Mouse (Mus musculus): Measurements from ENCODE around the gene Zfp955b. TPM values are rescaled to one million over a fixed set of nuclear protein-coding genes. Genes with fewer than 3 reads are reported as not detected.
"Not testable (repeated sequence)": the region's sequence is repeated elsewhere in the genome, so short reads cannot be mapped to it uniquely, and the experiment has no call there.

Zfp955b gene
- 9.7 and 11.0 TPM in 2 replicates for polyA plus RNA-seq (2014; fragmentation: Nextera tagmentation; extraction: Ambion mirVana)

GRCm38 (mm10) chr17:33289039-33289875 is at the start of gene Zfp955b:
TSS of gene Zfp955b (plus strand) at chr17:33289544.
- H3K4me2 ChIP-seq (replicated peaks; ENCODE audit: low read depth, low read length); H3K4me3 ChIP-seq (ENCODE audit: low read depth, low read length); H3K27ac ChIP-seq (ENCODE audit: low read length): not testable (repeated sequence)

GRCm38 (mm10) chr17:33254530-33255318 is 34.6 kb upstream of the Zfp955b start, which contains the start of gene Zfp955a:
TSS of gene Zfp955a (minus strand) at chr17:33255145.
- H3K4me3 ChIP-seq (ENCODE audit: low read depth, low read length); H3K36me3 ChIP-seq (ENCODE audit: control insufficient read depth, insufficient read depth, low read length); H3K4me1 ChIP-seq (ENCODE audit: control insufficient read depth, insufficient read depth, low read length); H3K9ac ChIP-seq (replicated peaks; ENCODE audit: low read depth, low read length); H3K9me3 ChIP-seq (ENCODE audit: control insufficient read depth, low read depth, low read length); H3K27ac ChIP-seq (ENCODE audit: low read length); H3K27me3 ChIP-seq (ENCODE audit: control insufficient read depth, insufficient read depth, low read length): not testable (repeated sequence)
- WGBS = 36% methylated on average over 1 of the region's 34 CpGs
- peak; percentile 99 for ATAC-seq (ENCODE audit: insufficient number of reproducible peaks, insufficient read depth, low FRiP score, low read depth)
- peak within 1 kb of the TSS; percentile 7; the same call in 1 of the 2 replicates for H3K4me2 ChIP-seq (replicated peaks; ENCODE audit: low read depth, low read length)

More at GRCm38 (mm10) chr17:33289039-33289875, at the start of gene Zfp955b:
- WGBS = no CpG with 5 or more reads among the region's 25 CpGs
- H3K9ac ChIP-seq (replicated peaks; ENCODE audit: low read depth, low read length); H3K9me3 ChIP-seq (ENCODE audit: control insufficient read depth, low read depth, low read length); H3K27me3 ChIP-seq (ENCODE audit: control insufficient read depth, insufficient read depth, low read length); H3K36me3 ChIP-seq (ENCODE audit: control insufficient read depth, insufficient read depth, low read length); H3K4me1 ChIP-seq (ENCODE audit: control insufficient read depth, insufficient read depth, low read length): not testable (repeated sequence)
- ATAC-seq (ENCODE audit: insufficient number of reproducible peaks, insufficient read depth, low FRiP score, low read depth) = peak; percentile 99

- H3K27me3 ChIP-seq (ENCODE audit: control insufficient read depth, insufficient read depth, low read length); H3K9ac ChIP-seq (replicated peaks; ENCODE audit: low read depth, low read length); H3K4me1 ChIP-seq (ENCODE audit: control insufficient read depth, insufficient read depth, low read length); H3K27ac ChIP-seq (ENCODE audit: low read length); H3K4me3 ChIP-seq (ENCODE audit: low read depth, low read length); H3K4me2 ChIP-seq (replicated peaks; ENCODE audit: low read depth, low read length); H3K9me3 ChIP-seq (ENCODE audit: control insufficient read depth, low read depth, low read length); H3K36me3 ChIP-seq (ENCODE audit: control insufficient read depth, insufficient read depth, low read length); ATAC-seq (ENCODE audit: insufficient number of reproducible peaks, insufficient read depth, low FRiP score, low read depth): not testable (repeated sequence)
- no CpG with 5 or more reads among the region's 2 CpGs for WGBS
Measured at GRCm38 (mm10) chr17:33255319-33255657, 34.1 kb upstream of the Zfp955b start.

- ATAC-seq (ENCODE audit: insufficient number of reproducible peaks, insufficient read depth, low FRiP score, low read depth) = no peak
- no peak within 1 kb of the TSS for H3K4me3 ChIP-seq (ENCODE audit: low read depth, low read length)
- no peak within 1 kb of the TSS for H3K9ac ChIP-seq (replicated peaks; ENCODE audit: low read depth, low read length)
- H3K36me3 ChIP-seq (ENCODE audit: control insufficient read depth, insufficient read depth, low read length) = no peaks in the 10 kb centered on the region
- 68% methylated on average over 1 of the region's 1 CpGs for WGBS
- no peaks in the 10 kb centered on the region for H3K27me3 ChIP-seq (ENCODE audit: control insufficient read depth, insufficient read depth, low read length)
- H3K4me1 ChIP-seq (ENCODE audit: control insufficient read depth, insufficient read depth, low read length) = no peaks in the 10 kb centered on the region
- H3K27ac ChIP-seq (ENCODE audit: low read length) = no peak within 1 kb of the TSS
- no peak within 1 kb of the TSS for H3K4me2 ChIP-seq (replicated peaks; ENCODE audit: low read depth, low read length)
- no peaks in the 10 kb centered on the region for H3K9me3 ChIP-seq (ENCODE audit: control insufficient read depth, low read depth, low read length)
Measured at GRCm38 (mm10) chr17:33264376-33264775, 25.0 kb upstream of the Zfp955b start, which contains the start of gene Olfr63. TSS of gene Olfr63 (plus strand) at chr17:33264676.

GRCm38 (mm10) chr17:33268907-33269306 is 20.4 kb upstream of the Zfp955b start:
- WGBS = 87% methylated on average over 9 of the region's 9 CpGs
- no peak overlapping the region for H3K9ac ChIP-seq (replicated peaks; ENCODE audit: low read depth, low read length)
- H3K27me3 ChIP-seq (ENCODE audit: control insufficient read depth, insufficient read depth, low read length) = no peaks in the 10 kb centered on the region
- H3K4me3 ChIP-seq (ENCODE audit: low read depth, low read length) = no peak overlapping the region
- no peaks in the 10 kb centered on the region for H3K9me3 ChIP-seq (ENCODE audit: control insufficient read depth, low read depth, low read length)
- no peak overlapping the region for H3K27ac ChIP-seq (ENCODE audit: low read length)
- no peaks in the 10 kb centered on the region for H3K4me1 ChIP-seq (ENCODE audit: control insufficient read depth, insufficient read depth, low read length)
- H3K36me3 ChIP-seq (ENCODE audit: control insufficient read depth, insufficient read depth, low read length) = no peaks in the 10 kb centered on the region
- ATAC-seq (ENCODE audit: insufficient number of reproducible peaks, insufficient read depth, low FRiP score, low read depth) = no peak
- H3K4me2 ChIP-seq (replicated peaks; ENCODE audit: low read depth, low read length) = no peak overlapping the region

- WGBS = no CpG with 5 or more reads among the region's 9 CpGs
- H3K4me2 ChIP-seq (replicated peaks; ENCODE audit: low read depth, low read length); H3K27me3 ChIP-seq (ENCODE audit: control insufficient read depth, insufficient read depth, low read length); H3K27ac ChIP-seq (ENCODE audit: low read length); H3K4me3 ChIP-seq (ENCODE audit: low read depth, low read length); H3K9me3 ChIP-seq (ENCODE audit: control insufficient read depth, low read depth, low read length); H3K36me3 ChIP-seq (ENCODE audit: control insufficient read depth, insufficient read depth, low read length); H3K9ac ChIP-seq (replicated peaks; ENCODE audit: low read depth, low read length); H3K4me1 ChIP-seq (ENCODE audit: control insufficient read depth, insufficient read depth, low read length): not testable (repeated sequence)
- ATAC-seq (ENCODE audit: insufficient number of reproducible peaks, insufficient read depth, low FRiP score, low read depth) = peak; percentile 62; the same call in 1 of the 2 replicates
Measured at GRCm38 (mm10) chr17:33289876-33290149, 469 bp downstream of the Zfp955b start.

GRCm38 (mm10) chr17:33352981-33353380 is 63.6 kb downstream of the Zfp955b start:
- Histone ChIP-seq H3K27me3 (ENCODE audit: control insufficient read depth, insufficient read depth, low read length) (no peaks in the 10 kb centered on the region), H3K9me3 (ENCODE audit: control insufficient read depth, low read depth, low read length) (no peaks in the 10 kb centered on the region; the same call in 1 of the 2 replicates), H3K4me2 (replicated peaks; ENCODE audit: low read depth, low read length) (no peak overlapping the region), H3K27ac (ENCODE audit: low read length) (no peak overlapping the region), H3K4me1 (ENCODE audit: control insufficient read depth, insufficient read depth, low read length) (peaks cover 4% of the 10 kb centered on the region; the same call in 1 of the 2 replicates), H3K4me3 (ENCODE audit: low read depth, low read length) (no peak overlapping the region), H3K36me3 (ENCODE audit: control insufficient read depth, insufficient read depth, low read length) (no peaks in the 10 kb centered on the region), H3K9ac (replicated peaks; ENCODE audit: low read depth, low read length) (no peak overlapping the region)
- WGBS = 100% methylated on average over 1 of the region's 1 CpGs
- ATAC-seq (ENCODE audit: insufficient number of reproducible peaks, insufficient read depth, low FRiP score, low read depth) = no peak
